Mouse (Mus musculus): Measurements from ENCODE around the gene Mettl7a3.
"Not testable (repeated sequence)": the region's sequence is repeated elsewhere in the genome, so short reads cannot be mapped to it uniquely, and the experiment has no call there.

Gene Mettl7a3

GRCm38 (mm10) chr15:100334629-100335028 is at the start of gene Mettl7a3:
Mettl7a3 (plus strand) TSS chr15:100334929.
- DNase-seq (ENCODE audit: extremely low spot score, low spot score): no peak

- no peak for DNase-seq (ENCODE audit: extremely low spot score, low spot score)
These were observed 45.7 kb upstream of the Mettl7a3 start for GRCm38 (mm10) chr15:100288980-100289379.

- no peak for DNase-seq (ENCODE audit: extremely low spot score, low spot score)
These were observed 43.9 kb upstream of the Mettl7a3 start for GRCm38 (mm10) chr15:100290858-100291257.

GRCm38 (mm10) chr15:100292326-100292725 is 42.4 kb upstream of the Mettl7a3 start:
- DNase-seq (ENCODE audit: extremely low spot score, low spot score): no peak

- DNase-seq (ENCODE audit: extremely low spot score, low spot score): no peak
These were observed 36.9 kb upstream of the Mettl7a3 start for GRCm38 (mm10) chr15:100297856-100298255.

- DNase-seq (ENCODE audit: extremely low spot score, low spot score): no peak
These were observed 34.2 kb upstream of the Mettl7a3 start for GRCm38 (mm10) chr15:100300499-100300898.

GRCm38 (mm10) chr15:100301556-100301955 is 33.2 kb upstream of the Mettl7a3 start:
- DNase-seq (ENCODE audit: extremely low spot score, low spot score): no peak

- no peak for DNase-seq (ENCODE audit: extremely low spot score, low spot score)
These were observed 31.2 kb upstream of the Mettl7a3 start for GRCm38 (mm10) chr15:100303428-100304018.

GRCm38 (mm10) chr15:100304019-100304991 is 30.4 kb upstream of the Mettl7a3 start, which contains the start of gene Mettl7a1:
Mettl7a1 (plus strand) TSS chr15:100304140.
- DNase-seq (ENCODE audit: extremely low spot score, low spot score): peak; percentile 81

- DNase-seq (ENCODE audit: extremely low spot score, low spot score): no peak
These were observed 28.5 kb upstream of the Mettl7a3 start for GRCm38 (mm10) chr15:100306201-100306600.

GRCm38 (mm10) chr15:100307438-100308096 is 27.2 kb upstream of the Mettl7a3 start:
- not testable (repeated sequence) for DNase-seq (ENCODE audit: extremely low spot score, low spot score)

GRCm38 (mm10) chr15:100312346-100312745 is 22.4 kb upstream of the Mettl7a3 start:
- no peak for DNase-seq (ENCODE audit: extremely low spot score, low spot score)

- no peak for DNase-seq (ENCODE audit: extremely low spot score, low spot score)
These were observed 20.1 kb upstream of the Mettl7a3 start for GRCm38 (mm10) chr15:100314448-100315145.

- DNase-seq (ENCODE audit: extremely low spot score, low spot score): not testable (repeated sequence)
These were observed 16.6 kb upstream of the Mettl7a3 start for GRCm38 (mm10) chr15:100318014-100318671.

- DNase-seq (ENCODE audit: extremely low spot score, low spot score): no peak
These were observed 14.8 kb upstream of the Mettl7a3 start for GRCm38 (mm10) chr15:100319884-100320283.

GRCm38 (mm10) chr15:100320295-100320905 is 14.3 kb upstream of the Mettl7a3 start:
- no peak for DNase-seq (ENCODE audit: extremely low spot score, low spot score)

GRCm38 (mm10) chr15:100321134-100321533 is 13.6 kb upstream of the Mettl7a3 start:
- no peak for DNase-seq (ENCODE audit: extremely low spot score, low spot score)

- DNase-seq (ENCODE audit: extremely low spot score, low spot score): no peak
These were observed 10.6 kb upstream of the Mettl7a3 start for GRCm38 (mm10) chr15:100324021-100324591.

- DNase-seq (ENCODE audit: extremely low spot score, low spot score): no peak
These were observed 9.5 kb upstream of the Mettl7a3 start for GRCm38 (mm10) chr15:100325235-100325634.

GRCm38 (mm10) chr15:100328089-100328488 is 6.6 kb upstream of the Mettl7a3 start:
- not testable (repeated sequence) for DNase-seq (ENCODE audit: extremely low spot score, low spot score)

All from neural tube, embryonic 10.5 days (tissue).